Mouse (Mus musculus) layer of hippocampus, adult 18-20 months (tissue): ENCODE data around the gene Abhd14a. TPM values are rescaled to one million over a fixed set of nuclear protein-coding genes. Genes with fewer than 3 reads are reported as not detected.
A peak's percentile ranks its signal among the peaks of the same experiment; 100 is the strongest.

ENCODE experiments used
- DNase-seq, 2 experiments: peaks; one replicate each; pipeline ENCODE4 v3.0.0; 2022; ENCODE audit warnings: low spot score in 2 of 2
- total RNA-seq, 2 experiments: library from RNA; stranded (reverse); gene quantifications; 2 replicates each; pipeline ENCODE4 v1.2.3; 2021

Abhd14a gene
- total RNA-seq, 2 experiments from 2014 or later: 32.1 to 34.9 TPM

DNA sequence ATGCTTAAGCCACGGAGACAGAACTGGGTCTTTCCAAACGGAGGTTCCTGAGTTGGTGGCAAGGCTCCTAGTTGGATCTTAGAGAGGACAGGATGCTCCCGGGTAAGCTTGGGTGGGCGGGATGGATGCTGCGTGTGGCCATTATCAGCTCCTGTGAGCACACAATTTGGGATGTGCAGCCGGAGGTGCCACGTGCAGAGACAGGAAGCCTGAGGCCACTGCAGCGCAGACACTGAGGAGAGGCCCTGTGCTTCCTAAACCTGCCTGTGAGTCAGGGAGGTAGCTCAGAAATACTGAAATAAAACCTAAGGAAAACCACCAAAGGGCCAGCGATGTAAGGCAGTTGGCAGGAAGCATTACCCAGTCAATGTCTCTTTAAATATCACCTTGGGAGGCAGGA lies 22.3 kb upstream of the Abhd14a start:
- DNase-seq: no peak

DNA sequence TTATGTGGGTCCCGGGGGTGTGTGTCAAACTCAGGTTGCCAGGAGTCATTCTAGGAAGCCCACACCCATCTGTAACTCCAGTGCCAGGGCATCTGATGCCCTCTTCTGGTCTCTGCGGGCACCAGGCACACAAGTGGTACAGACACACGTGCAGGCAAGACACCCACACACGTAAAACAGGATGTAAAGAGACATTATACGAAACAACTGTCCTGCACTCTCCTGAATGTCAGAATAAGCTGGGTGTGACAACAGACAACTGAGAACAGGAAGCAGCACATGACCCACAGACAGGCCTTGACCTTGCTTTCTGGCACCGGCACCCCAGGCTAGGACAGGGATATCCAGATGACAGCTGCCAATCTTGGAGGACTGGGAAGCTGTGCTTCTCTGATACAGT lies 21.8 kb upstream of the Abhd14a start:
- no peak for DNase-seq

DNA sequence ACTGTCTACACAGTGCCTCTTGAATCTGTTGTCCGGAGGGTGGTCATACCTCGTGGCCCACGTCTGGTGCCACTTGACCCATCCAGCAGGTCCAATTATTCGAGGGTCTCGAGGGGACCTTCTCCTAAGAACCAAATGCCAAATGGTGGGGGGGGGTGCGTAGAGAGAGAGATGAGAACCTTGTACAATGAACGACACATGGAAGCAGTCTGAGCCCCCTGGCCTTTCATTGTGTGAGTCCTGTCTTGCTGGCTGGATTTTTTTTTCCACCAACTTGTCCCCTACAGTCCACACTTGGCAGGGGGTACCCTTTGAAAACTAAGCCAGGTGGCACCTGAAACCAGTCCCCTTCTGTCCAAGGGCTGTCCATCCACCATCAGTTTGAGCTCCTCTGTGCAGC lies 20.3 kb upstream of the Abhd14a start:
- DNase-seq: no peak

DNA sequence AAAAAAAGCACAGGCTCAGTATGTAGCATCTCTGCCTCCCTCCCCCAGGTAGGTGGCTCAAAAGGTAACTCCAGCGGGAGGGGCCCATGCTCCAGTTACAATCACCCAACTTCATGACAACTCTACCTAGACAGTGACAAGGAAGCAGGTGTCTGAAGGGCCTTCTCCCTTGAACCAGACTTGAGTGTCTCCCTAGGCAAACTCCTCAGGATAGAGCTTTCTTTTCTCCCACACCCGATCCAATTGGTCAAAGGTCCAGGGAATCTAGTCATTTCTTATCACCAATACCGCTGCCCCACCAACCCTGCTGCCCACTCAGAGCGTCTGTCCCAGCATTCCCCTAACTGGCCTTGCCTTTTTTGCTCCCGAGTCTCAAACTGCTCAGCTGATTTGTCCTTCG lies 19.2 kb upstream of the Abhd14a start:
- DNase-seq: no peak

DNA sequence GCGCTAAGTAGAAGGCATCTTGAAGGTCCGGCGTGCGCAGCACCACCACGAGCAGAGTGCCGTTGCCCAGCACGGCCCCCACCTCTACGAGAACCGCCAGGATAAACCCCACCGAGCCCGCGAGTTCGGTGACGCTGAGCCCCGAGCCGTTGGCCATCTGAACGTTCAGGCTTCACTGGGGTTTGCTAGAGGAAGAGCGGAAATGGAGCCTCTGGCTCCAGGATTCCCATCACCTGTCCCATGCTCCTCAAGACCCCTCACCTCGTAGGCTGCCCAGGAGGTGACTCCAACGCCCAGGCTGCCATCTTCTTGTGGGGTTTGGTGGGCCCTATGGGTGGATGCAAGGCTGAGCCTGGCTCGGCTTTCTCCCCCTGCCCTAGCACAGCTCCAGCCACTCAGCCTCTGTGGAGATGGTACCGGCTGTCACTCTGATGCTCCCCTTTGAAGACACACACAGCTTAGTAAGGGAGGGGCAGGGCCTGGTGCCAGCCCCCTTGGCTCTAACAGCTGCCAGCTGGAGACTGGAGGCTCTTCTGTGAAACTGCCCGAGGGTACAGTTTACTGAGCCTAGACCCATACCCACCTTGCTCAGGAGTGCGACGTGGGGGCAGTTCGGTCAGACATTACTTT lies 18.2 kb upstream of the Abhd14a start, which contains the start of gene Gpr62:
TSS of gene Gpr62 (minus strand) at position 368 of the 630 bp plus-strand sequence.
- peak in 1 of 2 experiments; percentile 76 for DNase-seq

DNA sequence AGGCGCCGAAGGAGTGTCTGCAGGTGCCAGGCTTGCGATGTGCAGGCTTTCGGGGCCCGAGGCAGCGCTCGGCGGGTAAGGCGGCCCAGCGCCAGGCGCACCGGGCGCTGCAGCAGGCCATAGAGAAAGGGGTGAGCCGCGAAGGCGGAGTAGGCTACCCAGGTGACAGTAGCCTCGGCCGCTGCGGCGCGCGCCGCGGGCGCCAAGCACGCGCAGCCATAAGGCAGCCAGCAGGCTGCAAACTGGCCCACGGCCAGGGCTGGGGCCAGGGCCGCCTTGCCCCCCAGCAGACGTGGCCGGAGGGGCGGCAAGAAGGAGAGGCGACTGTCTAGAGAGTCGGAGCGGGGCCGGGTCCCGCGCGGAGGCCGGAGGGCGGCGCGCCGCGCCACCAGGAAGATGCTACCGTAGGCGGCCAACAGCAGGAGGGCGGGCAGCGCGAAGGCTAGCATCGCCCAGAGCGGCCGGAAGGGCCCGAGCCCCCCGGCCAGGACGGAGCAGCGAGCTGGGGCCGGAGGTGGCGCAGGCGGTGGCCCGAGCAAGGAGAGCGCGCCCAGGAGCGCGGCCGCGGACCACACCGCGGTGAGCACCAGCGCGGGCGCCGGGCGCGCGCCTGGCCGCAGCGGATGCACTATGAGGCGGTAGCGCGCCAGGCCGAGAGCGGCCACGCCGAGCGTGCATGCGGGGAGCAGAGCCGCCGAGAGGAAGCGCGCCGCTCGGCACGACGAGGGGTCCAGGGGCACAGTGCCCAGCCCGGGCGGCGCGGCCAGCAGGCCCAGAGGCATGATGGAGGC lies 17.5 kb upstream of the Abhd14a start:
- peak in 1 of 2 experiments; percentile 80 for DNase-seq

DNA sequence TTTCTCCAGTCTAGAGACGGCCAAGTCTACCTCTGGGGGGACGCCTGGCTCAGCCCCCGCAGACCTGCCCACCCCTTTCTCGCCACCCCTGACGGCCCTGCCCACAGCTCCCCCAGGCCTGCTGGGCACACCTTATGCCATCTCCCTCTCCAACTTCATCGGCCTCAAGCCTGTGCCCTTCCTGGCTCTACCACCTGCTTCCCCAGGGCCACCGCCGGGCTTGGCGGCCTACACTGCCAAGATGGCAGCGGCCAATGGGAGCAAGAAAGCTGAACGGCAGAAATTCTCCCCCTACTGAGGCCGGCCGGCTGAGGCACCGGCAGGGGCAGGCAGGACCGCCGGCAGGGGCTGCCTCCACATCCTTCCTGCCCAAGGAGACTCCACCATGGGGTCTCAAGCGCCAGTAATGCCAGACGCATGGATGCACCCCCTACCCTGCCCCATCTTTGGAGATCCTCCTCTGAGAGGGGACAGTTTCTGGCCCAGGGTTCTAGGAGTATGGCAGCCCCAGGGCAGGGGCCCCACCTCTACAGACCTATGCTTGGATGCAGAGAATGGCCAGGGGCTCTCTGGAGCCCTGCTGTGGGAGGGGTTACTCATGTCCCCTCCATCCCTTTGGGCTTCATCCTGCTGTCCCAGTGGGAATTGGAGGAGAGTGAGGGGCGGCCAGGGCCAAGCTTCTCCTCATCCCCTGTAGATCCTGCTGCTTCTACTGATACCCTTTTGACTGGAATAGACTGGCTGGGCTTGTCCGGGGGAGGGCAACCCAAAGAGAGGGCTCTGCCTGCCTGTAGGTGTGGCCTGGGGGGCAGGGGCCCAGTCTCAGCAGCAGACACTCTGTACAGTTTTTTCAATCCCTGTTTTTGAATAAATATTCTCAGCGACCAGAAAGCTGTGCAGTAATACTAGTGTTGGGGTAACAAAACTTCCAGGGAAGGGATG lies 15.9 kb upstream of the Abhd14a start:
- no peak for DNase-seq

DNA sequence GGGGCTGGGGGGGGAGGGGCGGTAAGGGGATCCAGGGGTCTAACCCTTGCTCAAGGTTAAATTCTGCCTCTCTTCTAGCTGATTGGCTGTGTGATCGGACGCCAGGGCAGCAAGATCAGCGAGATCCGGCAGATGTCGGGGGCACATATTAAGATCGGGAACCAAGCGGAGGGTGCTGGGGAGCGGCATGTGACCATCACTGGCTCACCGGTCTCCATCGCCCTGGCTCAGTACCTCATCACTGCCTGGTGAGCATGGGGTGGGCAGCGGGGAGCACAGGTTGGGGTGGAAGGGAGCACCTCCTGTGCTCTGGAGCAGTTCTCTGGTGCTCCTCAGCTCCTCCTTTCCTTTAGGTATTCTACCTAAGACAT lies 14.9 kb upstream of the Abhd14a start:
- no peak for DNase-seq

DNA sequence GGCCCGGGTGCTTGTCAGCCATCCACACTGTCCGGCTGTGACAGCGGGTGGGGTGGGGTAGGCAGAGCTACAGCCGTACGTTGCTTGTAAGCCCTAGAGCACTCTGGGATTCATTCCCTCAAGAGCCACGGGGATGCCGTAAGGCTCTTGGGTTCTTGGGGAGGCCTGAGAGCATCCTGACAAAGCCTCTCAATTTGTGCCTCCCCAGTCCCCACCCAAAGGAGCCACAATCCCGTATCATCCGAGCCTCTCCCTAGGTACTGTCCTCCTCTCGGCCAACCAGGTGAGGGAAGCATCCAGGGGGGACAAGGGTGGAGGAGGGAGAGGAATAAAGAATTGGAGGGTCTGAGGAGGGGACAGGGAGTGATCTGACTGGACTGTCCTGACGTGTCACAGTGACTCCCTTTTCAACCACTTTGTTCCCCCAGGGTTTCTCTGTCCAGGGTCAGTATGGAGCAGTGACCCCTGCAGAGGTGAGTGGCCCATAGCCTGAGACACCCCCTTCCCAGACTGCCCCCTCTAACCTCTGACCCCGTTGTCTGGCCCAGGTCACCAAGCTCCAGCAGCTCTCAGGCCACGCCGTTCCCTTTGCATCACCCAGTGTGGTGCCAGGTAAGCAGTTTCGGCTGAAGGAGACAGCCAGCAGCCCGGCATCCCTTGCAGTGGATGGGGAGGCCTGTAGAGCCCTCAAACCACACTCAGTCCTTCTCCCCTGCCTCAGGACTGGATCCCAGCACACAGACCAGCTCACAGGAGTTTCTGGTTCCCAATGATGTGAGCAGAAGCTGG lies 14.4 kb upstream of the Abhd14a start:
- no peak for DNase-seq

DNA sequence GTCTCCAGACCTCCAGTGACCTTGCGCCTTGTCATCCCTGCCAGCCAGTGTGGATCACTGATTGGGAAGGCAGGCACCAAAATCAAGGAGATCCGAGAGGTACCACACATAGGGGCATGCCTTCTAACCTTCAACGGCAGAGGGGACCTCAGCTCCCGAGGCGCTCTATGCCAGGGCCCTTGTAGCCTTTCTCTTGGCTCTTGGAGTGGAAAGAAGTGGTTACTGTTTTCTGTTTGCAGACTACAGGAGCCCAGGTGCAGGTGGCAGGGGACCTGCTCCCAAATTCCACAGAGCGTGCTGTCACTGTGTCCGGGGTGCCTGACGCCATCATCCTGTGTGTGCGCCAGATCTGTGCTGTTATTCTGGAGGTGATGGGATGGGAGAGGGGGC lies 13.5 kb upstream of the Abhd14a start:
- DNase-seq: no peak

DNA sequence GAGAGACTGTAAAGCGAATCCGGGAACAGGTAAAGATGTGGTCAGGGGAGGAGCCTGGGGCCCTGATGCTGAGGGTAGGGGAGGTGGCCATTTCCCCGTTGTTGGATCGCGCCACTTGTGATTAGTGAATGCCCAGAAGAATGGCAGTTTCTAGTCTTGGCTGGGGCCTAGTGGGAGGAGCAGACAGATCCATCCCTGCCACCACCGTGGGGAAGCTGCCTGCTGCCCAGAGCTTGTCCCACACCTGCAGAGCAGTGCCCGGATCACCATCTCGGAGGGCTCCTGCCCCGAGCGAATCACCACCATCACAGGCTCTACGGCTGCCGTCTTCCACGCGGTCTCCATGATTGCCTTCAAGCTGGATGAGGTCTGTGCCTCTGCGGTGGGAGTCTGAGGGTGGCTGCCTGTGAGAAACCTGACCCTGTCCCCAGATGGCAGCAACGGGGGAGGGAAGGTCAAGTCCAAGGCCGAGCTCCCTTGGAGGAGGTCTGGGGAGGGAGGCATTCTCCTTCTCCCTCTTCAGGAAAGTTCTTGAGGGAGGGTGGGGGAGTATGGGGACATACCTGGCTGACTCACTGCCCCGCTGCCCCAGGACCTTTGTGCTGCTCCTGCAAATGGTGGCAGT lies 13.0 kb upstream of the Abhd14a start:
- no peak for DNase-seq

DNA sequence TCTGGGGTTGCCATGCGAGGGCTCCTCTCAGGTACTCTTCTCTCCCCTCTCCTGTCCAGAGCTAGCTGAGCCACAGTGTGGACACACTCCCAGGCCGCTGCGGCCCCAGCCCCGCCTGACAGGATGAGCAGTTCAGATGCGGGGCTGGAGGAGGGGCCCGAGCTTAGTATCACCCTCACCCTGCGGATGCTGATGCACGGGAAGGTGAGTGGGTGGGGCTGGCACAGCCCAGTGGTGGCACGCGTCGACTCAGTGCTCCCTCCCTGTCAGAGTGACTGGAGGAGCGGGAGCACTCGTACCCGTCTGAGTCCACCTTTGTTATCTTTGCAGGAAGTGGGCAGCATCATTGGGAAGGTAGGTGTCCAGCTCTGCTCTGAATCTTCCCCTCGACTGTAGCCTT lies 12.5 kb upstream of the Abhd14a start:
- DNase-seq: no peak

DNA sequence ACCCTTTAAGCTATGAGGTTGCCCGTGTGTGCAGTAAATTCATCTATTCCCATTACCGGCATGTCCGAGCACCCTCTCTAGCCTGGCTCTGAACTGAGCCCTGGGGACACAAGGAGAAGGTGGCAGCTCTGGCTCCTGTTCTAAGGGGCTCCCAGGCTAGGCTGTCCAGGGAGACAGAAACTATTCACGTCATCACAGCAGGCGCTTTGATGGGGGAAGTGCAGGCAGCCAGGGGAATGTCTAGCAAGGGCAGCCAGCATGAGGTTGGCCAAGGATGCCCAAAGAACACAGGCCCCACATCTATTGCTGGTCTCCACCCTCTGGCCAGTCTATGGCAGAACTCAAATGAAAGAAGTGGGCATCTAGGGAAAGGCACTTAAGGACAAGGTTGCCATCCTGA lies 10.4 kb upstream of the Abhd14a start:
- DNase-seq: no peak

DNA sequence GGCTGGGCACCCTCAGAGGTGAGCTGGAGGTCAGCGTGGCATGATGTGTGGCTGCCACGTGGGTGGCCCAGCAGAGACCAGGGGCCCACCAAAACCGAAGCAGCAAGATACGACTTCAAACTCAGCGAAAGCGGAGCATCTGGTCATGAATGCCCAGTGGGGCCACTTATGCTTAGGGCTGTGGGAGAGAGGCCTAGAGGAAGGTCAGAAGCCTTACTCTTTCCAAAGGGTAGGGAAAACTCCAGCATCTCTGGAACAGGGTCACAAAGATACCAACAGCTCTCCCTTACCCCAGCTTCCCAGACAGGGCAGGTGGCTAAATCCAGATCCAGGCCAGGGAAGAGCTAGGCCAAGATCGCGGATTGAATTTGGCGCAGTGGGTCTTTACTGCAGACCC lies 9.7 kb upstream of the Abhd14a start:
- DNase-seq: no peak

DNA sequence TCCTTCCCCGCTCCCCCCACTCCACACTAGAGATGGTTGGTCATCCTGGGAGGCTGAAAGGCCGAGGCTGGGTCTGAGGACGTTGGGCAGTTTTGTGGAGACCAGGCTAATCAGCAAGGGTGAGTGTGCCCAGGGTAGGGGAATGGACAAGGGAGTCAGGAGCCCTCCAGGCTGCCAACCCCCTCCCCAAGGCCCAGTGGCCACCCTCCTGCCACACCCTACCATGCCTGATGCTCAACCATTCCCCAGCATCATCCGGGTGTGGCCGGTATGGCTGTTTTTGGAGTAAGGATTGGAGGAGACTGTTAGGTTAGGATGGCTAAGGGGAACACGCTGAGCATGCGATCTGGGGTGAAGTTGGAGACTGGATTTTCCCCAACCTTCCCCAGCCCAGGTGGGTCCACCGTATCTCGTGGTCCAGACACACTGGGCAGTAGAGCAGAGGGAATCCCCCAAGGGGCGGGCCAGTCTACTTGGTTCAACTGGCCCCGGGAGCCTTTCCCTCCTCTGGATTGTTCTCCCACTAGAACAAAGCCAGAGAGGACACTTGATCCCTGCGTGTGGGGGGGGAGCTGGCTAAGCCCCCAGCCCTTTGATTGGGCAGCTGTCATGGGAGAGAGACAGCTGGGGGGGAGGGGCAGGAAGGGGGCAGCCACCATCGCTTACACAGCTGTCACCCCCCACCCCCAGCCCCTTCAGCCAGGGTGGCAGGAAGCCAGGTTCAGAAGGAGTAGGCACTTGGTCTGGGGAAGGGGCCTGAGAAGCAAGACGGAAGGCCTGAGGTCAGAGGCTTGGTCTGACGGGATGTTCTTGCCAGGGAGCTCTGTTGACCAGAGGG lies 9.1 kb upstream of the Abhd14a start:
- no peak for DNase-seq

DNA sequence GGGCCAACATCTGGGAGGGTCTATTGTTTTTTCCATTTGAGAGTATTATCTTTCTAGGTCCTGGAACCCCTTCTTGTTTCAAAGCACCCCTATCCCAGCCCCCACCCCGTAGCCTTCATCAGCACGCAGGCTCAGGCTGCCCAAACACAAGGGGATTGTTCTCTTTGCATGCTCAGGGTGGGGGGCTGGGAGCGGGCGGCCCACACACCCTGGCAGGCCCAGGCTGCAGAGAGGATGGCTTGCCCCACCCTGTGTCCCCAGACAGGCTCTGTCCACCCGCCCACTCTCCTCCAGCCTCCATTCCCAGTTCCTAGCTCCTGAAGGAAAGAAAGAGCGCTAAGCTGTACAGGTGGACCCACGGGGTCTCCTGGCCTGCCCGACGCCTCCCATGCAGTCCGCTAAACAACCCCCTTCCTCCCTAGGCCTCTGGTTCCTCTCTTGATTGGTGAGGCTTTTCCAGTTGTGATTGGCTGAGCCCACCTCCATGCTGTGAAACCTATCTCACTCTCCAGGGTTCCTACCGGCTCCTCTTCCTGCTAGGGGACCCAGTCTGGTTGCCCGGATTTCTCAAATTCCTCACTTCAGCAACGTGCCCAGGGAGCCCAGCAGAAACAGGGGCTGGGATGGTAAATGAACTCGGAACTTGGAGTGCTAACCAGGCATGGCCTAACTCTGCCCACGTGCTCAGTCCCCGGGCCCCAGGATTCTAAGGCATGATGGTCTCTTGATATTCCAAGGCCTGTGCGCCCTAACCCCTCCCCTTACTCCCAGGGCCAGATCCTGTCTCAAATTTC lies 7.6 kb upstream of the Abhd14a start:
- peak in 1 of 2 experiments; percentile 54 for DNase-seq

DNA sequence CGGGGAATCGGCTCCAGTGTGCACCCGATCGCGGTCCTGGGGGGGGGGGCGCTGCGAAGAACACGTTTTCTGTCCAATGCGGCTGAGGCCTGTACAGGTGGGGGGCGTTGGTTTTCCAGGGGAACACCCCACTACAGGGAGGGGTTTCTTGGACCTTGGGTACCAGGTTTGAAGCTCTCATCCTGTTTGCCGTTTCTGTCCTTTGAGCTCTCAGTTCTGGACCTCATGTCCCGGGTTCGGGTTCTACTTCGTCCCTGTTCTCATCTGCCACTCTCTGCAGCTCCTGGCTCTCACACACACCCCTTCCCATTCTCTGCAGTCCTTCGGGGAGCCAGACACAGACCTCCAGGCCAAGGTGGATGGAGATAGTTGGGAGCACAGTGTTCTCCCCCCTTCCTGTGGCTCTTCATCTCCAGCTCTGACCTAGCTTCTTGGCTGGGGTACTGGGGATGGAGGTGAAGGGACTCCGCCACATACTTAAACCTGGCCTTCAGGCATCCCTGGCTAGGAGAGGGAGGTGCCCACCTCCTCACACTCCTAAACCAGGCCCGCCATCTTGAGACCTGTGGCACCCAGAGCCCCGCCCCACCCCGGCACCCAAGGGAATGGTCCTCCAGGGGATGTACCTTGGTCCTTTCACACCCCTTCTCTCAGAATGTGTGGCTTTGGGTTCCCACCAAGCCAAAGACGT lies 6.7 kb upstream of the Abhd14a start:
- DNase-seq: no peak
